Mouse (Mus musculus): ENCODE measurements around the gene Csn3. TPM values are rescaled to one million over a fixed set of nuclear protein-coding genes. Genes with fewer than 3 reads are reported as not detected.

Csn3 gene
- polyA plus RNA-seq, 1 experiment from 2014 or later: not detected

Other genes starting within 250 kb of the Csn3 start
- gene Csn2, start 225.9 kb upstream of the Csn3 start, polyA plus RNA-seq (2014; fragmentation: Nextera tagmentation; extraction: Ambion mirVana): not detected in 2 replicates
- not detected in 2 replicates for gene Csn1s2a, start 151.0 kb upstream of the Csn3 start, polyA plus RNA-seq (2014; fragmentation: Nextera tagmentation; extraction: Ambion mirVana)
- gene Csn1s2b, start 117.5 kb upstream of the Csn3 start, polyA plus RNA-seq (2014; fragmentation: Nextera tagmentation; extraction: Ambion mirVana): not detected in 2 replicates
- not detected in 2 replicates for gene Prr27, start 99.9 kb upstream of the Csn3 start, polyA plus RNA-seq (2014; fragmentation: Nextera tagmentation; extraction: Ambion mirVana)
- gene Odam, start 40.5 kb upstream of the Csn3 start, polyA plus RNA-seq (2014; fragmentation: Nextera tagmentation; extraction: Ambion mirVana): not detected in 2 replicates
- gene 2310003L06Rik, start 43.9 kb downstream of the Csn3 start, polyA plus RNA-seq (2014; fragmentation: Nextera tagmentation; extraction: Ambion mirVana): not detected in 2 replicates
- gene Gm28434, start 43.9 kb downstream of the Csn3 start, polyA plus RNA-seq (2014; fragmentation: Nextera tagmentation; extraction: Ambion mirVana): not detected in 2 replicates
- gene Cabs1, start 53.9 kb downstream of the Csn3 start, polyA plus RNA-seq (2014; fragmentation: Nextera tagmentation; extraction: Ambion mirVana): not detected in 2 replicates
- not detected in 2 replicates for gene Smr3a, start 77.0 kb downstream of the Csn3 start, polyA plus RNA-seq (2014; fragmentation: Nextera tagmentation; extraction: Ambion mirVana)
- not detected in 2 replicates for gene Smr2, start 161.0 kb downstream of the Csn3 start, polyA plus RNA-seq (2014; fragmentation: Nextera tagmentation; extraction: Ambion mirVana)
- gene Gm11116, start 186.0 kb downstream of the Csn3 start, polyA plus RNA-seq (2014; fragmentation: Nextera tagmentation; extraction: Ambion mirVana): not detected in 2 replicates
- gene Gm11115, start 228.5 kb downstream of the Csn3 start, polyA plus RNA-seq (2014; fragmentation: Nextera tagmentation; extraction: Ambion mirVana): not detected in 2 replicates